Mouse (Mus musculus): Measurements from ENCODE around the gene Epo. TPM values are rescaled to one million over a fixed set of nuclear protein-coding genes. Genes with fewer than 3 reads are reported as not detected.

Gene Epo
- total RNA-seq, 2 experiments from 2014 or later: not detected

DNA sequence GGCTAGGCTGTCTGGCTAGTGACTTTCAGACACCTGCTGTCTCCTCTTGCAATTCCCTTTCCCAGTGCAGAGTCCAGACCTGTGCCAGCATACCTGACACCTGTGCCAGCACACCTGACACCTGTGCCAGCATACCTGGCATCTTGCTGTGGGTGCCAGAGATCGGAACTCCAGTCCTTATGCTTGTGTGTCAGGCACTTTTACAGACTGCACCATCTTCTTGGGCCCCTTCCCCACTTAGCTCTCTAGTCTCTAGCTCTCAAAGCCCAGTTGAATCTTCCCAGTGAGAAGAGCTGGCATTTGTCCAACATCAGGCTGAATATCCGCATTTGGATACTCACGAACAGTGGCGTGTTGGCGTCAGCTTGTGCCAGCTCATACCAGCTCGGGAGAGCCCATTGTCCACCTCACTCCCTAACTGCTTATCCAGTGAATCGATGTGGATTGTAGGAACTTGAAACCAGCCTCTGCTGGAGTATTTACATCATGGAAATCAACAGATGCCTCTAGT lies 6.3 kb upstream of the Epo start:
- DNase-seq: no peak

DNA sequence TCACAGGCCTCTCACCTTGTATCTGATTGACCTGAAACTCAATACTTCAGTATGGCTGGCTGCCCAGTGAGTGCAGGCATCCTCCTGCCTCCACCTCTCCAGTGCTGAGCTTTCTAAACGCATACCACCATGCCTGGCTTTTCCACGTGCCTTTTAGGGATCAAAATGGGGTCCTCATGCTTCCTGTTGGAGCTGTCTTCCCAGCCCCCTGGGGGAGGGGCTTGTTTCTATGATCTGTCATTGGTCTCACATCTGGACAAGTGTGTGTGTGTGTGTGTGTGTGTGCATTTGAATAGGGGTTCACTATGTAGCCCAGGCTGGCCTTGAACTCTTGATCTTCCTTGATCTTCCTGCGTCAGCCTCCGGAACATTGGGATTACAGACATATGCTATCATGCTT lies 4.4 kb upstream of the Epo start:
- no peak for DNase-seq

DNA sequence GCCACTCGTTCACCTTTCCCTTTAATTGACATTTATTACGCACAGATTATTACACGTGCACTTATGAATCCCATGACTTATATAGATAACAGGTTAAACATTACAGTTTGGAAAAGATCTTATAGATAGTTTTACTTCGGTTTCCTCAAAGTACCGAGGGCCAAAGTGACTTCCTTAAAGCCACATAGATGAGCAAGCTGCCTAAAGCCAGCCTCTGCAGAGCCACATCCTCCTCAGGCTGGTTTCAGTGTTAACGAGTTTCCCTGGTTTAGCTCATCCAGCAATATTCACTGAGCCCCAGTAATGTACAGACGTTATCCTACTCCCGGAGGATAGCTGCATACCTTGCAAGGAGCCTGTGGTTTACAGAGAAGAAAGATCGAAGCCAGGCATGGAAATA lies 2.3 kb upstream of the Epo start:
- DNase-seq: no peak

DNA sequence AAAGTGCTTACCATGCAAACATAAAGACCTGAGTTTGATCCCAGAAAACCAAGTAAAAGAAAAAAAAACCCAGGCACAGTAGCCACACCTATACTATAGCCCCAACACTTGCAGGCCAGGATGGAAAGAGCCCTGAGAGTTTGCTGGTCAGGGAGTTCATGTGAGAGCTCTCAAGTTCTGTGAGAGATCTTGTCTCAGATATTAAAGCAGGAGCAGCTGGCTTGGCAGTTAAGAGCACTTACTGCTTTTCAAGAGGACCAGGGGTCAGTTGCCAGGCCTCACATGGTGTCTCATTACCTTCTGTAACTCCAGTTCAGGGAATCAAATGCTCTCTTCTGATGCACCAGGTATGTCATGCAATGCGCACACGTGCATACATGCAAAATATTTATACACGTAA lies 1.7 kb upstream of the Epo start:
- no peak for DNase-seq

DNA sequence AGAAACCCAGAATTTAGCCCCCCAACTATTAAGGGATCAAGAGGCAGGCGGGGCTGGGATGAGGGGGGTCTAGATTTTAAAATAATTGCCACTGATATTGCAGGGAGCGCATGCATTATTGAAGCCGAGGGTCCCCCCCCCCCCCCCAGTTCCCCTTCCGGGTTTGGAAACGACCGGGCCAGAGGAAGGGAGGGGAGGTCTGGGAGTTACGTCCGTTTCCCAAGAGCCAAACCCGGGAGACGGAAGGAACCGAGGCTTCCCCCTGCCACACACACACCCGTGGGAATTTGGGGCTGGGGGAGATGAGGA lies 280 bp downstream of the Epo start:
- no peak for DNase-seq

DNA sequence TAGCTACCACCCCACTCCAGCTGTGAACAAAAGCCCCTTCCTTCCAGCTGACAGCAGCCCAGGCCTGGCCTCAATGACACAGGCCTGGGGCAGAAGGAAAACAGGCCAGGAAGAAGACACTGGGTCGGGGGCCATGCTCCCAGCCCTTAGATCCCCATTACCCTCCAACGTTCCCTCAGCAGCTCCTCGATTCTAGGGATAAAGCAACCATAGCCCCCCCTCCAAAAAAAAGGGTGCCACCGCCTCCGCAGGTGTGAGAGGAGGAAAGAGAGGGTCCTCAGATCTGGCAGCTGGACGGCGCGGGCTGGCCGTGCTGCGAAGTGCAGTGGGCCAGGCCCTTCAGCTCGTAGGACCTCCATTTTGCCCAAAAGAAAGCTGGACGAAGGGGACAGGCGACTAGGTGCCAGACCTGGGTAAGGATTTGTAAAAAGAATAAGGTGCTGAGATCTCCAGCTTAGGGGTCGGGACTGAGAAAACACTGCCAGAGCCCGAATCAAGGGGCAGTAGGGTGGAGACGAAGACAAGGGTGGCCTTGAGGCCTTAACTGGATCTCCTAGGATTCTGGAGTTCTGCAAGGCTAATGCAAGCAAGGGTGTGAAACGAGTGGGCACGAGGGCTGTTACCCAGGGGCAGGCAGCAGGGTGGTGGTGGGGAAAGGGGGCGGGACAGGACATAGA lies 773 bp downstream of the Epo start:
- DNase-seq: no peak

DNA sequence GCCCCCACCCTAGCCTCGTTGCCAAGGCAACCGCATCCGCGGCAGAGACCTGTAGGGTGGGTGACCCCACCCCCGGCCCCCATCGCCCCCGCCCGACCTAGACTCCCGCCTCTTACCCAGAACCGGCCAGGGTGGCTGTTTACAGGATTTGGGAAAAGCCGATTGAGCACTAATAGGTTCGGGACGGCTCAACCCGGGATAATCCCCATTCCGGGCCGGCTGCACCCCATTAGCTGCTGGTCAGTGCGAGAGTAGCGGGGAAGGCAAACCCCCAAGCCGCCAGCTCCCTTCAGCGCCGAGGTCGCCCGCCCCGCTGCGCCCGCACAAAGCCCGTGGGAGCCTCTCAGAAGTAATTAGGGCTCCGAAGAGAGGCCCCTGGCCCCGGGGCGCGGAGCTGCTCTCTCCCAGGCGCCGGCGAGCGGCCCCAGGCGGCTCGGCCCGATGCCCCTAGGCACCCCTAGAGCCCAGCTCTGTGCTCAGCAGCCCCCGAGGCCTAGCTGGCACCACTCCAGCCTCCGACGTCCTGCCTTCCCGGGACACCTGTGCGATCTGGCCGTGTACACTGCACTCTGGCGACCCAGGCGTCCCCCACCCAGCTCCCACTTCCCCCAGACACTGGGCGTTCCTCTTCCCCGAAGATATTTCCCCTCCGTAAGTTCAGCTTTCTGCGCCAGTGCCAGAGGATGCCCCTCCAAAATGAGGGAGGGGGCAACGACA lies 1.5 kb downstream of the Epo start:
- DNase-seq: peak; percentile 77

DNA sequence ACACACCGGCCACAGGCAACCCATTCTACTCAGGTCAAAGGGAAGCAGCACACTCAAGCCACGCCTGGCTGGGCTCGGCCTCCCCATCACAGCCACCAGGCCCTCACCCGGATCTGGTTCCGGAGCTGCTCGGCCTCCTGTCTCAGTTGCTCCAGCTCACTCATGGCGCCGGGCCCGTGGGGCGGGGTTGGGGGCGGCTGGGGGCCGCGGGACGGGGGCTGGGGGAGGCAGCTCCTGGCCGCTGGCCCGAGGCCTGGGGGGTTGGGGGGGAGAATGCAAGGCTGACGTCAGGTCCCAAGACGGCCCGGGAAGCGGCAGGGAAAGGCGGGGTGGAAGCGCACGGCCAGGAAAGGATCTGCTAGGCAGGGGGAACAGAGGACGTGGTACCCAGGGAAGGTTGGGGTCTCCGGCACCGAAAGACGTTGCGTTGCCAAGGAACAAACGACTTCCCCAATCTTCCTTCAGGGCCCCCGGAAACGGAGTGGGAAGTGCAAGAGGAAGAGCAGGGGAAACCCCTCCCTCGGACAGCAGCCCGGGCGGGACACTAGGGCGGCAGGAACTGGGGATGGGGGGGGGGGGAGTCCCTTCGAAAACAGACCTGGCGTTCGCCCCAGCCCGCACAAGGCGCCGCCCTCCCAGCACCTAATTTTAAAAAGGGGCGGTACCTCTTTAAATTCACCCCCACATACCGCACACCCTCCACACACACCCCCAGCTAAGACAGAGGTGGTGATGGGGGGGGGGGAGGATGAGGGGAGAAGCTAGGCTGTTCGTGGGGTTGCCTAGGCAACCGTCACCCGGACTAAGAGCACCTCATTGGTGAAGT lies 2.2 kb downstream of the Epo start:
- peak; percentile 88 for DNase-seq

DNA sequence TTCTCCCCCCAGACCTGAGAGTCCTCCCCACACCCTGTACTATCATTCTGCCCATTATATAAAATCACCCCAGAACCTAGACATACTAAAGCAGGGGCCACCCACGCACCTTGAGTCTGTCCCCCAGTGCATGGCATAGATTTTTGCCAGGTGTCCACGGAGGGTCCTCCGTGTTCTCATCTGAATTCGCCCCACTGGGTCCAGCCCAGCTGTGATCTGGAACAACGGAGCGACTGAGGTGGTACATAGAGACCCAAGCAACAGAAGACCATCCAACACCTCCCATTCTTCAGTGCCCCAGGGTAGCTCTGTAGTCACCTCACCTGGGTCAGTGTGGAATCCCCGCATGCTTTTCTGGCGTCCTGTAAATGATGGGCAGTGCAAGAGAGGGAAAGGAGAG lies 3.0 kb downstream of the Epo start:
- DNase-seq: no peak

DNA sequence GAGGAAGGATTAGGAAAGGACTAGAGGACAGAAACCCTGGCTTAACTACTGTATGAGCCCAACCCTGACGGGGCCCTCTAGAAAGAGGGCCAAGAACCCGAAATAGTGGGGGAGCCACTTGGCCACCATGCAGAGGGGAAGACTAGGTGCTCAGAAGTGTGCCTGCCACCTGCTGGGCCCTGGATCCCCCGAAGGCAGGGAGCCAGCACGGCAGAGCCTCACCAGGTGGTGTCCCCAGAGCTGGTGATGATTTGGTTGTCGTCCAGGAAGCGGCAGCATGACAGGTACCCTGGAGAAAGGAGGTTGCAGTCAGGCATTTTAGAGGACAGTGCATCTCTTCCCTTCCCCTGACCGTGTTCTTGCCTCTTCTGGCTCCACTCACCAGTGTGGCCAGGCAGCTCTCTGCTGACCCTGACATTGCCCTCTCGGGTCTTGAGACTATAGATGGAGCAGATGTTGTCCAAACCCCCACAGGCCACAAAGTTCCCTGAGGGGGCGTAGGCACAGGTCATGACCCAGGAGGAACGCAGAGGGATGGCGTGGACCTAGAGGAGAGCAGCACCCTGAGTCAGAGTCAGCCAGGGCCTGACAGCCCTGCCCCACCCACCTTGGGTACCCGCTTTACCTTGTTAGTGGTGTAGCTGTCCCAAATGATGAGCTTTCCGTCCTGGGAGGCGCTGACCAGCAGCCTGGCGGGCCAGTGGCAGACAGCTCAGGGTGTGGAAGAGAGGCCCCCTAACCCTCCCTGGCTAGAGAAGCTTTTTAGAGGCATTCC lies 3.6 kb downstream of the Epo start:
- DNase-seq: no peak

DNA sequence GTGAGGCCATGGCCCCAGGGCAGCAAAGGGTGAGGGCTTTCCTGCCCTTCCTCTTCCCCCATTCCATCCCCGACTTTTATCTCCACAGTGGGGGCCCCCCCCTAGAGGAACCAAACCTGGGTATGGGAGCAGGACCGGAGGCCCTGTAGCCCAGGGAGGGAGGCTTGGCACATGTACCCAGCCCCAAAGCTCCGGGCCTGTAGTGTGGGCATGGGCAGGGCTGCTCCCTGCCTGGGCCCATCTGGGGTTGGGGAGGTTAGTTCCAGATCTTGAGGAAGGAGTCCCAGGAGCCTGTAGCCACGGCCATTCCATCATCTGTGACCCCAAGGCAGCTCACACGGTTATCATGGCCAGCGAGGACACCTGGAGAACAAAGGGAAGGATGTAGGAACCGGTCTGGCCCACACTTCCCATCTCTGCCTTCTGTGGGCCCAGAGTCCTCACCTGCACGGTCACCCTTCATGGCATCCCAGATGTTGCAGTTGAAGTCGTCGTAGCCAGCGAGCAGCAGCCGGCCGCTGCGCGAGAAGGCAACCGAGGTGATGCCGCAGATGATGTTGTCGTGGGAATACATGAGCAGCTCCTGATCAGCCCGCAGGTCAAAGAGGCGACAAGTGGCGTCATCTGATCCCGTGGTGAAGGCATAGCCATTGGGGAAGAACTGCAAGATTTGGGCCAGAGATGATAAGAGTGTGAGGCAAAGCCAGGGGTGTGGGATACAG lies 4.6 kb downstream of the Epo start:
- DNase-seq: no peak

DNA sequence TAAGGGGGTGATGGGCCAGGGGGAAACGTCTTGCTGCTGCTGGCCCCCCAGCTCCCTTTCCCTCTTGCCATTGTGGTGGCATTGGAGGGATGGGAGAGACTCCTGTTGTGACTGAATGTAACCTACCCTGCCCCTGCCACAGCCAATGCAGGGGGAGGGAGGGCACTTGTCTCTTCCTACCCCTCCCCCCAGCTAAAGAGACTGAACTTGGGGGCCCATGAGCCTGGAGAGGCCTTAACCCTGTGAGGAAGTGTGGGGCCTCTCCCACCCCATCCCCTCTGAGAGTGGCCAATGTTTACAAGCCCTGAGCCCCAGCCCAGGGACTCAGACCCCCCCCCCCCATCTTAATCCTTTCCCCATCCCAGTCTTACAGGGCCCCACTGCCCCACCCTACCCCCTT lies 5.6 kb downstream of the Epo start:
- DNase-seq: no peak

DNA sequence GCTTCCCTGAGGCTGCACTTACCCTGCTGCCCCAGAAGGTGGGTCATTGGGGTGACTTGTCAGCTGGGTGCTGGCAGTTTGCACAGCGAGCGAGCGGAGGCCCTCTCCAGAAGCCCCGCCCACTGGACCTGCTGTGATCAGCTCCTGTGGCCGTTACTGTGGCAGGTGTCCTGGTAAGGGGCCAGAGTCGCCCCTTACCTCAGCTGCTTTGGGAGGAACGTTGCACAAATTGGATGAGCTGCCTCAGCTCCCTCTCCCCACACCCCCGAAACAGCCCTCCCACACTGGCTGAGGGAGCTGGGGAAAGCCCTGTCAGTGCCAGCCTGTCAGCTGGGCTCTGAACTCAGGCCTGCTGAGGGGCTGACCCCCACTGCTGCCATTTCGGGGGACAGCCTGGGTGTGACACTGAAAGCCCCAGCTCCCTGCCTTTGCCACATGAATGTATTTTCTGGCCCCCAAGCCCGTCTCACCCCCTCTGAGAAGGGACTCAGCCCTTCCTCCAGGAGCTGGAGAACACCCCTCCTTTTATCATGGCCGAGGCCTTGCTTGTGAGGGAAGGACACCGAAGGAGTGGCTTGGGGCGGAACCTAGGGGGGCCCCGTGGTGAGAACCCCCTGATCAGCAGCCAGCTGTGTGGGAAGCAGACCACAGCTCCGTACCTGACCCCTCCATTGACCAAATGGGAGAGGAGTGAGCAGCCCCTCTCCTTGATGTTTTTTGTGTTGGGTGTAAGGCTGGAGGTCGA lies 6.7 kb downstream of the Epo start:
- peak; percentile 63 for DNase-seq

DNA sequence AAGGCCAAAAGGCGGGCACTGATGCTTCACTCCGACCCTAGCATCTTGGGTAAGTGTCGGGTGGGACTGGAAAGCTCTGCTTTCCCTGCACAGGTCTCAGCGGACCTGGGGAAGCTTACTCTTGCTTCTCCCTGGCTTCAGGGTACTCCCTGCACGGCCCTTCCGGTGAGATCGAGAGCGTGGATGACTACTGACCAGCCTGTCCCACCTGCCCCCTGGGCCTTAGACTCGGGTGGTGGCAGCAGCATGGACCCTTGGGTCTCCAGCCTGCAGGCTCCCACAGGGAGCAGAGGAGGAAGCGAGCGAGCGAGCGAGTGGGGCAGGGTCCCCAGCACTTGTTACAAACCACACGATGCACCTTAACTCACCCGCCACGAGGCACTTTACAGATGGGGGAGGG lies 7.5 kb downstream of the Epo start:
- DNase-seq: no peak

DNA sequence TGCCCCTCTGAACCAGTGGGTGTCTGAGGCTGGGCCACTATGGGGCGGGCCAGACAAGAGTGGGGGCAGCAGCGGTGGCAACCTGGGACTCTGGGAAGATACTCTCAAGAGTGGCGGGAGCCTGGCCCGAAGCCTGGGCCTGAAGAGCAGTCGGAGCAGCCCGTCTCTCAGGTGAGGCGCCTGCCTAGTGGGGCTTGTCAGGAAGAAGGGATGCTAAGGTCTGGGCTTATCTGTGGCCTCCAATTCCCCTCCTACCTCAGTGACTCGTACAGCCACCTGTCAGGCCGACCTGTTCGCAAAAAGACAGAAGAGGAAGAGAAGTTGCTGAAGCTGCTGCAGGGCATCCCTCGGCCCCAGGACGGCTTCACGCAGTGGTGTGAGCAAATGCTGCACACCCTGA lies 8.4 kb downstream of the Epo start:
- DNase-seq: no peak

DNA sequence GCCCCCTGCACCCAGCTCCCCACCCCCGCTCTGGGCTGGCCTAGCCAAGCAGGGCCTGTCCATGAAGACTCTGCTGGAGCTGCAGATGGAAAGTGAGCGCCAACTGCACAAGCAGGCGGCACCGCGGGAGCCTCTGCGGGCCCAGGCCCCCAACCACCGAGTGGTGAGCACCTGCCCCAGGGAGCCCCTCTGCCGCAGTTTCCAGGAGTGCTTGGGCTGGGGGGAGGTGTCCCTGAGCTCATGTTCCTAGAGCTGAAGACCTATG lies 8.9 kb downstream of the Epo start:
- DNase-seq: no peak

DNA sequence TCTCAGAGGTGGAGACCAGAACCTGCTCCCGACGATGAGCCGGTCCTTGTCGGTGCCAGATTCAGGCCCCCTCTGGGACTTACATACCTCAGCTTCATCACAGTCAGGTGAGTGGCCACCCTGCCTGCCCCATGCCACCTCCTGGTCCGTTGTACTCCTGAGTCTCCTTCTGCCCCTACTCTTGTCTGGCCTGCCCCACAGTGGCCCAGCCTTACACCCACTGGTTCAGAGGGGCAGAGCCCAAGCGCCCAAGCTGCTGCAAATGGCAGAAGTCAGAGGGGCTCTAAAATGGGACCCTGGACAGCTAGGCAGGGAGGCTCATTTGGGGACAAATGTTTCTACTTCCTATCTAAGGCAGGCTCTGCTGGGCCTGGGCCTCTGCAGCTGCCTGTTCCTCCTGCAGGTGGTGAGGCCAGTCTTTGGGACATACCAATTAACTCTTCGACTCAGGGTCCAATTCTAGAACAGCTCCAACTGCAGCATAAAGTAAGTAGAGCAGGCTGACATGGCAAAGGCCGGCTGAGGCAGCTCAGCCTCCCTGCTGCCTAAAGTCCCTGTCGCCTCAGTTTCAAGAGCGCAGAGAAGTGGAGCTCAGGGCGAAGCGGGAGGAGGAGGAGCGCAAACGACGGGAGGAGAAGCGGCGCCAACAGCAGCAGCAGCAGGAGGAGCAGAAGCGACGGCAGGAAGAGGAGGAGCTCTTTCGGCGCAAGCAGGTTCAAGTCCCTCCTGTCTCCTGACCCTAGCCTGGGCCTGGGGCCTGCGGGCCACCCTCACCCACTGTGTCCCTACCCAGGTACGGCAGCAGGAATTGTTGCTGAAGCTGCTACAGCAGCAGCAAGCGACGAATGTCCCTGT lies 9.4 kb downstream of the Epo start:
- no peak for DNase-seq

DNA sequence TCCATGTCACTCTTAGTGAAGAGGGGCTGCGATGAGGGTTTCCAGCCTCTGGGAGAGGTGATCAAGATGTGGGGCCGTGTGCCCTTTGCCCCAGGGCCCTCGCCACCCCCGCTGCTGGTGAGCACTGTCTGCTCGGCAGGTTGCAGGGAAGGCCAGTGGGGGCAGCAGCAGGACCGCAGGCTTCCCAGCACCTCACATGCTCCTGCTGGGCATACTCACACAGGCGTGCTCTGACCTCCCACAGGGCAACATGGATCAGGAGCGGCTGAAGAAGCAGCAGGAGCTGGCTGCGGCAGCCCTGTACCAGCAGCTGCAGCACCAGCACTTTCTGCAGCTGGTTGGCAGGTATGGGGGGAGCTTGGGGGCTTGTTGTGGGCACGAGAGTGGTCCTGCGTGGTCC lies 10.3 kb downstream of the Epo start:
- no peak for DNase-seq

DNA sequence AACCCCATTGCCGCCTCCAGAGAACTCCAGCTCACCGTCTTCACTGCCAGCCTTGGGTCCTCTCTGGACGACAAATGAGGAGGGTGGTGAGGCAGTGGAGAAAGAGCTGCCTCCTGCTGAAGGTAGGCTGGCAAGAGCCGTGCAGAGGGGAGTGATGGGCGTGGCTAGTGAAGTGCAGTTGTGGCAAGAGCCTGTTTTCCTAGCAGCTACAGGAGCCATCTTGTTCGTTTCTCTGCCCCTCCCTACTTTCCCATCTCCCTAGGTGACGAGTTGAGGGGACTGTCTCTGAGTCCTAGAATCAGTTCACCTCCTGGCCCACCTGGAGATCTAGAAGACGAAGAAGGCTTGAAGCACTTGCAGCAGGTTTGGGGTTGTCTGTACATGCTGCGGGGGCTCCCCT lies 11.2 kb downstream of the Epo start:
- no peak for DNase-seq

DNA sequence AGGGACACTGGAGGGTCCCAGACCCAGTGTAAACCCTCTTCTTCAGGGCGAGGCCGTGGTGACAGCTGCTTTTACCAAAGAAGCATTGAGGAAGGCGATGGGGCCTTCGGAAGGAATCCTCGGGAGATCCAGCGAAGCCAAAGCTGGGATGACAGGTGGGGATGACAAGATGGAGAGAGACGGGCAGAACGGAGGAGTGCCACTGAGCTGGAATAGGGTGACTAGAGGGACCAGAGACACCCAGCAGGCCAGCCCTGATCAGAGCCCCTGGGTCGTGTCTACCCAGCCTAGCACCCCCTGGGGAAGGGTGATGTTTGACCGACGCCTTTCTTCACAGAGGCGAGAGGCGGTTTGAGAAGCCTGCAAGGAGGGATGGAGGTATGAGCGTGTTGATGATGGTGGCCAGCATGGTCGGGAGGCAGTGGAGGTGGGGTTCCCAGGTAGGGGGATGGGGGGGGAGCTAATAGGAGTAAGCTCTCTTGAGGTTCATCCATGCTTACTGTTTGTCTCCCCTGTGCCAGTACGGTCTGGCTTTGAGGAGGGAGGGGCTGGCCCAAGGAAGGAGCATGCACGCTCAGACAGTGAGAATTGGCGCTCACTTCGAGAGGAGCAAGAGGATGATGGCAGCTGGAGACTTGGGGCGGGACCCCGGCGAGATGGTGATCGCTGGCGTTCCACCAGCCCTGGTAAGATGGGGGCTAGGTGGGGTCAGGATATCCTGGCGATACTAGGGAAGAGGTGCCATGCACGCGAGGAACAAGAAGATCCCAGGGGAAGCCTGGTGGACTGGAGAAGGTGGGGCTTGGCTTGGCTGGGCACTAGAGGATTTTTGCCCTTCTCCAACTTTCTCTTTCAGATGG lies 13.1 kb downstream of the Epo start:
- DNase-seq: no peak
